Mouse (Mus musculus): ENCODE data around the gene Trp53rkb.

DNA sequence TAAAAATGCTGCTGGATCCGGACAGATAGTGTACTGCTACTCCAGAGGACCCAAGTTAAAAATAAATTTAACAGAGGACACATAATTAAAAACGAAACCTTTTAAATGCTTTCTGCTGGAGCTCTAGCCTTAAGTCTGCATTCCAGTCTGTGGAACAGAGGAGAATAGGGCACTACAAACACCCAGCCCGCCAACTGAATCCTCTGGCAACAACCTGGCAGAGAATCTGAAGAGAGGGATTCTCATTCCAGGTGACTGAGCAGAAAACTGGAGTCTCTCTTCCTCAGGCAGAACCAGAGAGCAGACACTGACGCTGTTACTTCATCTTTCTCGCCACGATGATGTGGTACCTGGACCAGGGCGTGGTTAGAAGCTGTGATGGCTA, 8.1 kb downstream of the Trp53rkb start:
- no peak for TF ChIP-seq CTCF (IDR thresholded peaks at IDR 0.05; ENCODE audit: low read depth, low read length)
- no peak for TF ChIP-seq POLR2A (IDR thresholded peaks at IDR 0.05; ENCODE audit: borderline replicate concordance, low read depth, low read length)
